Mouse (Mus musculus) midbrain, embryonic 11.5 days (tissue): Measurements from ENCODE around the gene Cth. TPM values are rescaled to one million over a fixed set of nuclear protein-coding genes. Genes with fewer than 3 reads are reported as not detected.

Experiments used
- ATAC-seq: fragments of 200-750 bp; cut with Nextera tagmentation; 2 replicates; pipeline ENCODE4 v1.8.0; 2017; ENCODE audit warnings: moderate TSS enrichment, moderate library complexity; ENCODE audit not compliant: low FRiP score
- DNase-seq: peaks from one replicate; pipeline ENCODE4 v3.0.0; 2015; ENCODE audit warnings: low spot score; ENCODE audit errors: missing footprints
- H3K27ac ChIP-seq: fragments of 300-500 bp; sonication (generic); 2 replicates; pipeline ENCODE4 v1.5.1; 2014; ENCODE audit warnings: low read depth, low read length
- H3K27me3 ChIP-seq: fragments of 300-500 bp; sonication (generic); 2 replicates; pipeline ENCODE4 v1.6.1; 2014; ENCODE audit warnings: mild to moderate bottlenecking, low read length, moderate library complexity, mixed read lengths; ENCODE audit not compliant: control insufficient read depth, insufficient read depth
- H3K36me3 ChIP-seq: fragments of 300-500 bp; sonication (generic); 2 replicates; pipeline ENCODE4 v1.6.1; 2014; ENCODE audit warnings: mild to moderate bottlenecking, low read length, moderate library complexity, mixed read lengths; ENCODE audit not compliant: control insufficient read depth, insufficient read depth
- H3K4me1 ChIP-seq: fragments of 300-500 bp; sonication (generic); 2 replicates; pipeline ENCODE4 v1.6.1; 2014; ENCODE audit warnings: low read length; ENCODE audit not compliant: control insufficient read depth, insufficient read depth
- H3K4me2 ChIP-seq: fragments of 300-500 bp; sonication (generic); 2 replicates; pipeline ENCODE4 v1.6.1; 2014; ENCODE audit warnings: mild to moderate bottlenecking, moderate library complexity
- H3K4me3 ChIP-seq: fragments of 300-500 bp; sonication (generic); 2 replicates; pipeline ENCODE4 v1.5.1; 2014; ENCODE audit warnings: low read depth, low read length
- H3K9ac ChIP-seq: fragments of 300-500 bp; sonication (generic); 2 replicates; pipeline ENCODE4 v1.6.1; 2014; ENCODE audit warnings: low read length
- H3K9me3 ChIP-seq: fragments of 300-500 bp; sonication (generic); 2 replicates; pipeline ENCODE4 v1.6.1; 2016; ENCODE audit warnings: low read length; ENCODE audit not compliant: control insufficient read depth
- WGBS: fragments of 180-500 bp; shearing (Covaris S2); extraction: QIAGEN DNeasy Blood & Tissue Kit; methylation state at CpG from one replicate; pipeline ENCODE4 v1.1.7; 2014; 5-methylcytosine and 5-hydroxymethylcytosine counted together
- polyA plus RNA-seq: library from polyadenylated mRNA; unstranded; fragments of >200 nt; fragmentation: Nextera tagmentation; extraction: Ambion mirVana; gene quantifications from 2 replicates; pipeline ENCODE4 v1.2.1, GENCODE M21; 2014

Gene Cth
- polyA plus RNA-seq, 1 experiment from 2014 or later = 11.6 TPM

GRCm38 (mm10) chr3:157923268-157923835 lies 1.5 kb downstream of the Cth start:
- Histone ChIP-seq H3K27me3 (no peaks in the 10 kb centered on the region), H3K9me3 (no peaks in the 10 kb centered on the region), H3K27ac (no peak overlapping the region), H3K36me3 (no peaks in the 10 kb centered on the region), H3K9ac (no peak overlapping the region), H3K4me1 (no peaks in the 10 kb centered on the region), H3K4me3 (no peak overlapping the region), H3K4me2 (no peak overlapping the region)
- no peak for ATAC-seq
- 82% methylated on average over 3 of the region's 3 CpGs for WGBS
- no peak for DNase-seq

- no peaks in the 10 kb centered on the region for H3K4me1 ChIP-seq
- ATAC-seq = no peak
- no peaks in the 10 kb centered on the region for H3K36me3 ChIP-seq
- no peaks in the 10 kb centered on the region for H3K9me3 ChIP-seq
- H3K4me2 ChIP-seq = no peak overlapping the region
- H3K27me3 ChIP-seq = no peaks in the 10 kb centered on the region
- DNase-seq = no peak
- no peak overlapping the region for H3K27ac ChIP-seq
- WGBS = 85% methylated on average over 2 of the region's 2 CpGs
- H3K4me3 ChIP-seq = no peak overlapping the region
- no peak overlapping the region for H3K9ac ChIP-seq
These were observed 3.5 kb downstream of the Cth start for GRCm38 (mm10) chr3:157921376-157921775.

GRCm38 (mm10) chr3:157916336-157916735 lies 8.5 kb downstream of the Cth start:
- Histone ChIP-seq H3K4me1 (no peaks in the 10 kb centered on the region), H3K4me3 (no peak overlapping the region), H3K9me3 (no peaks in the 10 kb centered on the region), H3K4me2 (no peak overlapping the region), H3K9ac (no peak overlapping the region), H3K27ac (no peak overlapping the region), H3K27me3 (no peaks in the 10 kb centered on the region), H3K36me3 (no peaks in the 10 kb centered on the region)
- WGBS = 64% methylated on average over 4 of the region's 4 CpGs
- DNase-seq = no peak
- no peak for ATAC-seq

- no peaks in the 10 kb centered on the region for H3K4me1 ChIP-seq
- H3K9ac ChIP-seq = no peak overlapping the region
- H3K27ac ChIP-seq = no peak overlapping the region
- ATAC-seq (no peak), DNase-seq (no peak)
- H3K4me2 ChIP-seq = no peak overlapping the region
- WGBS = 96% methylated on average over 2 of the region's 2 CpGs
- no peaks in the 10 kb centered on the region for H3K9me3 ChIP-seq
- H3K27me3 ChIP-seq = no peaks in the 10 kb centered on the region
- H3K36me3 ChIP-seq = no peaks in the 10 kb centered on the region
- H3K4me3 ChIP-seq = no peak overlapping the region
These were observed 12.7 kb downstream of the Cth start for GRCm38 (mm10) chr3:157912155-157912554.

GRCm38 (mm10) chr3:157910262-157910661 lies 14.6 kb downstream of the Cth start:
- no peaks in the 10 kb centered on the region for H3K27me3 ChIP-seq
- H3K4me2 ChIP-seq = no peak overlapping the region
- H3K4me3 ChIP-seq = no peak overlapping the region
- no peak overlapping the region for H3K9ac ChIP-seq
- no peaks in the 10 kb centered on the region for H3K9me3 ChIP-seq
- H3K4me1 ChIP-seq = no peaks in the 10 kb centered on the region
- ATAC-seq (no peak), DNase-seq (no peak)
- WGBS = 84% methylated on average over 3 of the region's 3 CpGs
- H3K27ac ChIP-seq = no peak overlapping the region
- no peaks in the 10 kb centered on the region for H3K36me3 ChIP-seq

- Histone ChIP-seq H3K9ac (no peak overlapping the region), H3K4me3 (no peak overlapping the region), H3K27ac (no peak overlapping the region), H3K9me3 (no peaks in the 10 kb centered on the region), H3K4me1 (no peaks in the 10 kb centered on the region), H3K27me3 (no peaks in the 10 kb centered on the region), H3K36me3 (no peaks in the 10 kb centered on the region), H3K4me2 (no peak overlapping the region)
- no peak for DNase-seq
- no peak for ATAC-seq
- 77% methylated on average over 3 of the region's 3 CpGs for WGBS
These were observed 16.7 kb downstream of the Cth start for GRCm38 (mm10) chr3:157908166-157908565.

- H3K27me3 ChIP-seq = no peaks in the 10 kb centered on the region
- H3K36me3 ChIP-seq = no peaks in the 10 kb centered on the region
- no peak overlapping the region for H3K27ac ChIP-seq
- no peak for ATAC-seq
- DNase-seq = no peak
- H3K4me3 ChIP-seq = no peak overlapping the region
- no peak overlapping the region for H3K9ac ChIP-seq
- no peaks in the 10 kb centered on the region for H3K9me3 ChIP-seq
- no peaks in the 10 kb centered on the region for H3K4me1 ChIP-seq
- no peak overlapping the region for H3K4me2 ChIP-seq
- 94% methylated on average over 5 of the region's 5 CpGs for WGBS
These were observed 23.2 kb downstream of the Cth start for GRCm38 (mm10) chr3:157901721-157902120.

- H3K27ac ChIP-seq = no peak overlapping the region
- no peaks in the 10 kb centered on the region for H3K36me3 ChIP-seq
- H3K4me3 ChIP-seq = no peak overlapping the region
- ATAC-seq (no peak), DNase-seq (no peak)
- H3K4me1 ChIP-seq = no peaks in the 10 kb centered on the region
- no peaks in the 10 kb centered on the region for H3K27me3 ChIP-seq
- no peaks in the 10 kb centered on the region for H3K9me3 ChIP-seq
- H3K4me2 ChIP-seq = no peak overlapping the region
- WGBS = 81% methylated on average over 1 of the region's 1 CpGs
- H3K9ac ChIP-seq = no peak overlapping the region
These were observed 24.9 kb downstream of the Cth start for GRCm38 (mm10) chr3:157899986-157900385.

GRCm38 (mm10) chr3:157897645-157898044 lies 27.2 kb downstream of the Cth start:
- ATAC-seq (no peak), DNase-seq (no peak)

GRCm38 (mm10) chr3:157891819-157892218 lies 33.1 kb downstream of the Cth start:
- Histone ChIP-seq H3K9ac (no peak overlapping the region), H3K27ac (no peak overlapping the region), H3K4me2 (no peak overlapping the region), H3K4me3 (no peak overlapping the region), H3K27me3 (no peaks in the 10 kb centered on the region), H3K36me3 (no peaks in the 10 kb centered on the region), H3K9me3 (no peaks in the 10 kb centered on the region), H3K4me1 (no peaks in the 10 kb centered on the region)
- DNase-seq (no peak), ATAC-seq (no peak)

More at GRCm38 (mm10) chr3:157897645-157898044, 27.2 kb downstream of the Cth start:
- Histone ChIP-seq H3K27ac (no peak overlapping the region), H3K4me1 (no peaks in the 10 kb centered on the region), H3K27me3 (no peaks in the 10 kb centered on the region), H3K4me2 (no peak overlapping the region), H3K9me3 (no peaks in the 10 kb centered on the region), H3K4me3 (no peak overlapping the region), H3K36me3 (no peaks in the 10 kb centered on the region), H3K9ac (no peak overlapping the region)
- WGBS = 85% methylated on average over 3 of the region's 3 CpGs
